Mouse (Mus musculus): ENCODE data around the gene Nek7. TPM values are rescaled to one million over a fixed set of nuclear protein-coding genes. Genes with fewer than 3 reads are reported as not detected.

The Nek7 gene
- total and polyA plus RNA-seq, 3 experiments = 6.3 to 52.8 (median 49.2) TPM

GRCm38 (mm10) chr1:138571038-138571441, 48.9 kb downstream of the Nek7 start:
- DNase-seq = no peak

GRCm38 (mm10) chr1:138568434-138569232, 51.3 kb downstream of the Nek7 start:
- no peak for DNase-seq

- DNase-seq = no peak
These were observed 52.0 kb downstream of the Nek7 start for GRCm38 (mm10) chr1:138567946-138568345.

DNA sequence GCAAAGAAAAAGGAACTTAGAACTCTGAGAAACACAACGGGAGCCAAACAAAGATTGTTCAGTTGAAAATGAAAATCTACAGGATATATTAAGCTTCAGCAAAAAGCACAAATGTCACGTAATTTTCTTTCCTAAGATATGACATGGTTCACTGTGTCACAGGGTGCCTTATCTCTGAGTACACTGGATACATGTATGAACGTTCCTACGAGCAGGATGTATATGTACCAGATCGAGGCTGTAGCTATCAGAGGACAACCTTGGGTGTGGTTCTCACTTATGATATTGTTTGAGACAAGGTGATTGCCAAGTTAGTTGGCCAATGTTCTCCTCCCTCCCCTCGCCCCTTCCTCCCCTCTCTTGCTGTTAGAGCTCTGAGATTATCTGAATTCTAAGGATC, 55.3 kb downstream of the Nek7 start:
- no peak for DNase-seq

- DNase-seq = no peak
These were observed 59.2 kb downstream of the Nek7 start for GRCm38 (mm10) chr1:138560733-138561132.

GRCm38 (mm10) chr1:138559213-138560101, 60.5 kb downstream of the Nek7 start:
- no peak for DNase-seq

- no peak for DNase-seq
These were observed 61.6 kb downstream of the Nek7 start for GRCm38 (mm10) chr1:138558342-138558741.

DNA sequence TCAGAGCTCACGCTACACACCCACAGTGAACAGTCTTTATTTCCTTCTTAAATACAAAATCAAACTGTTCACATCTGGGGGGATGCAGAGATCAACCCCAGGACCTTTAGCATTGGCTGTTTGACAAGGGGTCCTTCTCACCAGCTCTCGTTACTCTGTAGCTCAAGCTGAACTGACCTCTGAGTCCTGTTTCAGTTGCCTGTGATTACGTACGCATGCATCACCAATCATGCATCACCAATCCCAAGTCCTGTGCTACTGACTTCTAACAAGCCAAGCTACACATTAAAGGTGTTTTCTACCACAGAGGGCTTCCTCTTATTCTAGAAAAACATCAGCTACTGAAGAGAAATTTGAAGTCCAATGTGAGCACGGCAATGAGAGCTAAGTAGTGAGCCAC, 65.0 kb downstream of the Nek7 start:
- no peak for DNase-seq

GRCm38 (mm10) chr1:138550184-138550583, 69.8 kb downstream of the Nek7 start:
- DNase-seq = peak; percentile 35

DNA sequence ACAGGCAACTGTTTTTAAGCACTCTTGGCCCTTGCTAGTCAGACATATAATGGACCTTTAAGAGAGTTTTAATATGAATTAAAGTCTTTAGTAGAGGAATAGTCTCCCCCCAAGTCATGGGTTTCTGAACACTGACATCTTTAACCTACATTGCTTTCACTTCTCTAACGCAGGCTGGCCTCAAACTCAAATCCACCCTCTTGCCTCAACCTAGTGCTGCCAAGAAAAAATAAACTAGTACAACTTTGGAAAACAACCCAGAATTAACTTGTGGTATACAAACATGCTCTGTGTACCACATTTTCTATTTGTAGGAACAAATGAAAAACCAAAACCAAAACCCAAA, 77.8 kb downstream of the Nek7 start:
- no peak for DNase-seq

- no peak for DNase-seq
These were observed 78.3 kb downstream of the Nek7 start for GRCm38 (mm10) chr1:138541495-138542169.

- DNase-seq = no peak
These were observed 80.2 kb downstream of the Nek7 start for GRCm38 (mm10) chr1:138539713-138540112.

- DNase-seq = no peak
These were observed 81.7 kb downstream of the Nek7 start for GRCm38 (mm10) chr1:138538217-138538616.

DNA sequence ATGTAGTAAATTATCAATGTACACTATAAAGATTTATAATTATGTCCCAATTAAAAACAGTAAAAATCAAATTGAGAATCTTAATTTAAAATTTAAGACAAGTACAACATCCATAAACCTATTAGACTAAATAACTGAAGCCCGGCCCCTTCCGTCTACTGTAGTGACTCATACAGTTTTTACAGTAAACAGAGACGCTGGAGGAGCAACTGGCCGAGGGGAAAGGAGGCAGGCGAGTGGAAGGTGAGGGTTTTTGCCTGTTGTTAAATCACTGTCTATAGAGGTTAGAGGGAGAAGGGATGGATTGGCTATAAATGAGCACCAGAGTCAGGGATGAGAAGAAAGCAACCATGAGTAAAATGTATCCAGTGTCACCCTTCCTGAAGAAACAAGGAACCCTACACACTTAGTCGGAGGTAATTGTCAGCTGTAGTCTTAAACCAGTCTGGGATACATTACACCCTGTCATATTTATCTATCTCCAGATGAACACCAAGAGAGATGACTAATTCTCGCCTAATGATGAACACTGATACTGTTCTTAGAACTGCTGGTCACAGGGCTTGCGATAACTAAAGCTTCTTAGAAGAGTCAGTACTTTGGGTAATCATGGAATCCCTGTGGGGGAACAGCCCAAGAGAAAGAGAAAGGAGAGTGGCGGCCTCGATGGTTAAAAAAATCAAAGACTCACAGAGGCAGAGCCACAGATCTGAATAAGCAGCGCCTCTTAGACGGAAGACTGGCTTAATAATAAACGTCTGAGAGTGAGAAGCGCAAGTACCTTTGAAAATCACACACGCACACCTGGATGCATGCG, 84.0 kb downstream of the Nek7 start:
- DNase-seq = no peak

DNA sequence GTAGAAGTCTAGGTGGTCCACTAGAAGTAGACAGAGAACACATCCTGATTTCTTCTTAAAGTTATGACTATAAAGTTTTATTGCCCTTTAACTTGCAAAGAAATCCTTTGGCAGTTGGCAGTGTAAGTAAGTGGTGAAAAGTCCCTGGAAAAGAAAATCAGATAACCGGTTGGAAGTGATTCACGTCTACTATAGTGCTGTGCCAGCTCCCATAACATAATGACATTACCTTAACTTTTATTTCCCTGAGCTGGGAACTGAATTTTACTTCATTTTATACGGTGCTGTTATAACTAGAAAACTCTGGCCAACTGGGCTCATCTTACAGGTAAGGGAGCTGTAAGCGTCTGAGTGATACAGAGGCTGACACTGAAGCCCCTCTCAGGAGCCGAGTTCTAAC, 89.3 kb downstream of the Nek7 start:
- no peak for DNase-seq

- DNase-seq = no peak
These were observed 96.0 kb downstream of the Nek7 start for GRCm38 (mm10) chr1:138523962-138524361.

DNA sequence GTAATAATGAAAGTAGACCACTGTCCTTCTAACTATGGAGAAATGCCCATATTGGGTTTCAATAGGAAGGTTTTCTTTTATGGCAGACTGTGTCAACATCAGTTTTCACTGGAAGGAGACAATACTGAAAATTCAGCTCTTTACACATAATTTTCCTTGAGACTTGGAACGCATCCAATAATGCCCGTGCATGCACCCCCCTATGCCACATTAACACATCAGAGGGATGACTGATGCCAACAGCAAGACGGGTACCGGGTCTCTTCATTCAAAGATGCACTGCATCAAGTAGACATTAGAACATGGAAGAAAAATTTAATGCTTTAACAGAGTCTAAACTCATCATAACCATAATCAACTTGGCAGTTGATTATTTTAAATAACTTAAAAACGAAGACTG, 101.7 kb downstream of the Nek7 start:
- DNase-seq = no peak

DNA sequence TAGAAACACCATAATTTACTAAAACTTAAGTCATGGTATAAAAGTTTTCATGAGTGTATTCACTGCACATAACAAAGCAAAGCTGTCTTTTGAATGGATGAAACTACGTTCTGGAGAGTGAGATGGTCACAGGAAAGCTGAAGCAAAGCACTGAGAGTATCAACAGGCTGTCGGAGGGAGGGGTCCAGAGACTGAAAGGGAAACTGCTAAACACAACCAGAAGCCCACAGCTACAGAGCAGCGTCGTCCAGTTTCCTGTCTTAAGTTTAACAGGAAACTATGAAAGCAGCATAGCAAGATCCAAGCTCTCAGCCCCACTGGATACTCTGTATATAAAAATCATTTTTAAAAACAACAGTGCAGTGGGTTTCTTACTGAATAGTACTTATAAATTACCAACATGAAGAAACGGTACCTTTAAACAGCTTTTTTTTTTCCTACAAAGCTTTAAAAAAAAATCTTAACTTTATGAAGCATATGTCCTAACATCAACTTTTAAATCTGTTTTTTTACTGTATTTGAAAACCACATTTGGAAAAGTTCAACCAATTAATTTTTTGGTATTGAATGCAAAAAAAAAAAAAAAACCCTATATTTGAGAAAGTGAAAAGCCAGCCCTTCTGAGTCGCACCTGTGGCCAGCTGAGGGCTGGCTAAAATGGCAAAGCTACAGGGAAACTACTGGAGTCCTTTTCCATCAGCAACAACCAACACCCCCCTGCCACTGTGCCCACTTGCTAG, 102.4 kb downstream of the Nek7 start:
- DNase-seq = no peak

- no peak for DNase-seq
These were observed 103.0 kb downstream of the Nek7 start for GRCm38 (mm10) chr1:138516946-138517345.

DNA sequence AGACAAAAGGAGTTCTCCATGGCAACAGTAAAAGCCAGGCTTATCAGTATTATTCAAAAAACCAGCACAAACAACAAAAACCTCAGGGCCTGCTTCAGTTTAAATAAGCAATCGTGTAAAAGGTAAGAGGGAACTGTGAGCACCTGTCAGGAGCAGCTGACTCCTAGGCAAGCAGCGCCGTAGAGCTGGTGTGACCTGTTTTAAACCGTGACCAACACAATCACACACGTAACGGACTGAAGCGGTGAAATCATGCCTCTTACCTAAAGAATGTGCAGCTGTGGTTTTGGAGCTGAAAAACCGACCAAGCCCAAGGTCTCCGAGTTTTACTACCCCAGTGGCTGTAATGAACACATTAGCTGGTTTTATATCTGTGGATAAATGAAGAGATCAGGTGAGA, 104.6 kb downstream of the Nek7 start:
- DNase-seq = no peak

DNA sequence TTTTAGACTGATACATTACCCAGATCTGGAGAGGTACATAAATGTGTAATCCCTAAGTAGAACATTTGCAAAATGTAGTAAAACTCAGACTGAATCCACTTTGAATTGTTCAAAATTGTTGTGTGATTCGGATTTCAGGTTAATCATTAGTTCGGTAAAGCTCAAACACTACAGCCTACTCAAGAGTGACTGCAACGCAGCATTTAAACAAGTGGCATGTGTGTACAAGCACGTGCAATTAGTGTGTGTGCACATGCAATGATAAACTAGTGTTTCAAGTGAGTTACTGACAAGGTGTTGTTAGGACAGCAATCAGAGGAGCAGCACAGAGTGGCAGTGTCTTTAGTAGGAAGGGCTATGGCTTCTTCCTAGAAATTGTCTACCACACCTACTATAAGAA, 106.0 kb downstream of the Nek7 start:
- no peak for DNase-seq

Measured in adrenal gland, adult 2 months (tissue).